Mouse (Mus musculus) T-helper 2 cell (primary cell): ENCODE measurements at regions not wholly inside any gene's neighbourhood (a gene's known extent, or its start where the extent isn't known, plus 50 kb on each side); places are given as distances from the start of the nearest gene placed in this dataset.

Source experiments
- in situ Hi-C: fragments of 300-600 bp; cut with MboI, MseI; formaldehyde crosslinking; loops from one replicate; pipeline ENCODE4 v1.15.1; 2025; ENCODE audit warnings: high pct_unique_total_duplicates

- in situ Hi-C loops, result no loop called here
Measured at GRCm38 (mm10) chr1:120883632-120884031, 281.4 kb downstream of the En1 start.

- in situ Hi-C loops, result no loop called here
Measured at GRCm38 (mm10) chr1:120910801-120911200, 308.6 kb downstream of the En1 start.

- in situ Hi-C loops, result no loop called here
Measured at GRCm38 (mm10) chr1:120911962-120912670, 309.9 kb downstream of the En1 start.

- in situ Hi-C loops, result no loop called here
Measured at GRCm38 (mm10) chr1:120921540-120921939, 319.3 kb downstream of the En1 start.

GRCm38 (mm10) chr1:120925271-120925670 is 323.1 kb downstream of the En1 start:
- in situ Hi-C loops, result no loop called here

GRCm38 (mm10) chr1:120930141-120930540 is 327.9 kb downstream of the En1 start:
- in situ Hi-C loops, result no loop called here

GRCm38 (mm10) chr1:120935321-120935720 is 333.1 kb downstream of the En1 start:
- in situ Hi-C loops, result no loop called here

GRCm38 (mm10) chr1:120943711-120944110 is 341.5 kb downstream of the En1 start:
- in situ Hi-C loops, result no loop called here

GRCm38 (mm10) chr1:120946349-120946748 is 344.1 kb downstream of the En1 start:
- in situ Hi-C loops, result no loop called here

- in situ Hi-C loops, result loop anchor here (25.0 kb wide), 1 partner anchor 1599 kb away; no protein-coding TSS in a partner anchor
Measured at GRCm38 (mm10) chr1:120961235-120961634, 359.0 kb downstream of the En1 start.

GRCm38 (mm10) chr1:120961984-120962383 is 359.8 kb downstream of the En1 start:
- in situ Hi-C loops, result loop anchor here (25.0 kb wide), 1 partner anchor 1600 kb away; no protein-coding TSS in a partner anchor

GRCm38 (mm10) chr1:120963477-120964178 is 361.4 kb downstream of the En1 start:
- in situ Hi-C loops, result loop anchor here (25.0 kb wide), 1 partner anchor 1601 kb away; no protein-coding TSS in a partner anchor

GRCm38 (mm10) chr1:120964179-120964517 is 361.9 kb downstream of the En1 start:
- in situ Hi-C loops, result loop anchor here (25.0 kb wide), 1 partner anchor 1602 kb away; no protein-coding TSS in a partner anchor

GRCm38 (mm10) chr1:120966132-120966531 is 363.9 kb downstream of the En1 start:
- in situ Hi-C loops, result loop anchor here (25.0 kb wide), 1 partner anchor 1604 kb away; no protein-coding TSS in a partner anchor

- in situ Hi-C loops, result loop anchor here (5.0 to 25.0 kb wide), 2 partner anchors 53 to 1612 kb away; no protein-coding TSS in a partner anchor
Measured at GRCm38 (mm10) chr1:120974661-120975060, 357.7 kb downstream of the Insig2 start.

- in situ Hi-C loops, result no loop called here
Measured at GRCm38 (mm10) chr1:121004535-121004934, 327.9 kb downstream of the Insig2 start.

GRCm38 (mm10) chr1:121005198-121005597 is 327.2 kb downstream of the Insig2 start:
- in situ Hi-C loops, result no loop called here

- in situ Hi-C loops, result no loop called here
Measured at GRCm38 (mm10) chr1:121012126-121012525, 320.3 kb downstream of the Insig2 start.

GRCm38 (mm10) chr1:121013839-121014503 is 318.4 kb downstream of the Insig2 start:
- in situ Hi-C loops, result no loop called here

GRCm38 (mm10) chr1:121029375-121029774 is 303.0 kb downstream of the Insig2 start:
- in situ Hi-C loops, result loop anchor here (5.0 kb wide), 1 partner anchor 52 kb away; no protein-coding TSS in a partner anchor

- in situ Hi-C loops, result no loop called here
Measured at GRCm38 (mm10) chr1:121034761-121035393, 297.5 kb downstream of the Insig2 start.

- in situ Hi-C loops, result no loop called here
Measured at GRCm38 (mm10) chr1:121046581-121046980, 285.8 kb downstream of the Insig2 start.
